Mouse (Mus musculus) monocyte, adult 5-6 weeks (primary cell): Measurements from ENCODE around the gene Ubxn10. TPM values are rescaled to one million over a fixed set of nuclear protein-coding genes. Genes with fewer than 3 reads are reported as not detected.

ENCODE experiments used
- ATAC-seq: fragments of 153-309, 156-312 bp; replicated peaks from 2 replicates; pipeline ENCODE4 v1.8.0; 2017; ENCODE audit warnings: mild to moderate bottlenecking; ENCODE audit not compliant: low TSS enrichment, insufficient number of reproducible peaks, severe bottlenecking, poor library complexity, low FRiP score
- total RNA-seq: library from RNA; stranded (forward); fragments of 200-1000, 200-491, 200-594 nt; gene quantifications from 3 replicates; pipeline ENCODE4 v1.2.3, GENCODE M21; 2017

Ubxn10 gene
- total RNA-seq, 1 experiment from 2014 or later: not detected

- ATAC-seq: no peak
These were observed 28.3 kb downstream of the Ubxn10 start for GRCm38 (mm10) chr4:138708636-138709035.

DNA sequence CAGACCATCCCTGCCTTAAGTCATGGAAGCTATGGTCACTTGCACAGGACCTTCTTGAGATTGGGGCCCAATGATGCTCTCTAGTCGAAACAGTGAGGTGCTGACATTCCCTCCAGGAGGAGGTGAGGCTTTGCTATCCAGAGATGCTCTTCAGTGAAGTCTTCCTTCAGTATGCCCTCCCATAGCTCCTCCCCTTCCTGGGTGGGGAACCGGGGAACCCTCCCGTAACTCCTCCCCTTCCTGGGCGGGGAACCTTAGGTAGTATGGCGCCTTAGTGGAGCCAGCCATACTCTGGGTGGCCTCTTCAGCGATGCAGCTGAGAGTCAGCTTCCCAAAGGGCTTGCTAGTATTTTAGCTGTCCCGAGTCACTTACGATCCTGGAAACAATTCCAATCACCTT, 30.3 kb downstream of the Ubxn10 start:
- ATAC-seq: no peak

- ATAC-seq: no peak
These were observed 32.8 kb downstream of the Ubxn10 start for GRCm38 (mm10) chr4:138704169-138704568.

DNA sequence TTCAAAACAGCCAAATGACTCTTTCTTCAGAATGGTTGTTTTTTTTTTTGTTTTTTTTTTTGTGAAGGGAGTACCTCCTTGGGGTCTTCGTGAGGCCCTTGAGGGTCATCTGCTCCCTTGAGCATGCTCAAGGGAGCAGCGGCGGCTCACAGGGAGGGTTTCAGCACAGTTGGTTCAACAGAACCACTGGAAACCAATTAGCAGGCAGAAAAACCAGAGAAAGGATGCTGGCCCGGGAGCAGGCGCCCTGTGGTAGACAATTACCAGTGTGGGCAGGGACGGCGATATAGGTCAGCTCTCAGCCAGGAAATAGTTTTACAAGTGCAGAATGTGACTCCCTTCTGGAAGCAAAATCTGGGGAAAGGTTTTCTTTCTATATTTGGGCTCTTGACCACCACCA, 33.4 kb downstream of the Ubxn10 start:
- no peak for ATAC-seq

DNA sequence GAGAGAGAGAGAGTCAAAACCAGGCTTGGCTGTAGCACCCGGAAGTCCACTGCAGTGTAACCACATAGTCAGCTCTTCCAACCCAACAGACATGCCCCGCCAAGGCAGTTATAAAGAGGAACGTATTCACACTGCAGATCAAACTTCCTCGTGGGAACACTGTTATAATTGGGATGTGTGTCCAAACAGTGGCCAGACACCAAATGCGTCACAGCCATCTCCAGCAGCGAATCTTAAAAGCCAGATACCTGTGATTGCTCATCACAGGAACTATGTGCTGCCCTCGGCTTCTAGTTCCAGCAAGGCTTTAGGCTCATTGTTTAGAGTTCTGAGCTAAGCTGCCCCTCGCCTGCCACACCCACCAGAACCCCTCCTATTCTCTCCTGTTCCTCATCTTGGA, 34.4 kb downstream of the Ubxn10 start:
- no peak for ATAC-seq

- no peak for ATAC-seq
These were observed 34.9 kb downstream of the Ubxn10 start for GRCm38 (mm10) chr4:138702031-138702430.

DNA sequence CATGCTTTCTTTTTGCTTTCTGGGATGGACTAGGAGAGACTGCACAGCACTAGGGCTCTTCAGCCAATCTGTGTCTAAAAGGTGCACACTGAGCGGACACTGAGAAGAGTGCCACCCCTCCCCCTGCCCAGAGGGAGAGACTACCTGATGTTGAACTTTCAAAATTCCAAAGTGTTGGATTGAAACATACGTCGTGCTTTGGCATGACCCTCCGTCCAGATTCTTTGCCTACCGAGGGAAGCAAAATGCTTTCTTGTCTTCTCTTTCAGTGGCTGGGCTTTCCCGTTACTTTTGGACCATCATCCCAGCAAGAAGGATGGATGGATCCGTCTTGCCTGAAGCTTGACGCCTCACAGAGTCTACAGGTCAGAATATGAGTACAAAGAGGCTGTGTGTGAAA, 35.9 kb downstream of the Ubxn10 start:
- no peak for ATAC-seq

DNA sequence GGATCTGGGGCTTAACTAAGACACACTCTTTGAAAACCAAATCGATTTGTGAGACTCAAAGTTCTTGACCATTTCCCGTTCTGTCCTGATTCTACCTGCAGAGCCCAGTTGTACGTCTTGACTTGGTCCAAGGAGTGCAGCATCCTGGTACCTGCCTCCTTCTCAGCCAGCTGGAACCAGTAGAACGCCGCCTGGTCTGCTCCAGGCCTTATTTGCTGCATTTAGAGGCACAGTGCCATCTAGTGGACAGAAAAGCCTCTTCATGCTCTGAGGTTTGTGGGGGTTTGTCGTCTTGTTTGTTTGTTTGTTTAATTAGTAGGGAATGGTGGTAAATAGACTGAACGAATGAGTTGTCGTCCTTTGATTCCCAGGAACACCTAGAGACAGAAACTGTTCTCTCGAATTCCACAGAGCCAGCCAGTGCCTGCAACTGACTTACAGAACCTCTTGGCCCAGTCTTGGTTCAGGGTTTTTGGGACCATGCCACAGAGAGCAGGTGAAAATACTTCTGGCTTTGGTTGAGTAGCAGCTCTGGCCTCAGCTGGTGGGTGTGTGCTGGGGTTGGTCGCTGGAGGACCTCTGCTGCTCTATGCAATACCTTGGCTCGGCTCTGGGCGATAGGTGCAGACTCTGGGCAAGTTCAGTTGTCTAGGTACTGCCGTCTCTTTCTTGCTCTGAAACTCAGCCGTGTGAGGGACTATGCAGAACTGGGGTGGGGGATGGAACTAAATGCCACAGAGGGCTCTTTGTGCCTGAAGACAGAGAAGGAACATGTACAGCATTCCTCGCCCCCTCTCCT, 36.6 kb downstream of the Ubxn10 start:
- ATAC-seq: no peak

DNA sequence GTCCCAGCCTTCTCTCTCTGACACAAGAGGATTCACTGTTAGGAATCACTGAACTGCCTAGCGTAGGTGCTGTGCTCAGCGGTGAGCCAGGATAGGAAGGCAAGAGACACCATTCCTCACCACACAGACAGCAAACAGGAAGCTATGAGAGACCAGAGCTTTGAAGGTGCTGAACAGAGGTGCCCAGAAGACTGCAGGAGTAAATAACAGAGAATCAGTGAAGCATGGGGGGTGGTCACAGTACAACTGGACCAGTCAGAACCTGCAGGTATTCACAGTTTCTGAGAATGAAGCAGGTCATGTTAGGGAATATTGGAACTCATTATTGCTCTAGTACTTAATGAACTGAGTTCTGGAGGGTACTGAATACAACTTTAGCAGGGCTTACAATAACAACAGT, 38.7 kb downstream of the Ubxn10 start:
- ATAC-seq: no peak

DNA sequence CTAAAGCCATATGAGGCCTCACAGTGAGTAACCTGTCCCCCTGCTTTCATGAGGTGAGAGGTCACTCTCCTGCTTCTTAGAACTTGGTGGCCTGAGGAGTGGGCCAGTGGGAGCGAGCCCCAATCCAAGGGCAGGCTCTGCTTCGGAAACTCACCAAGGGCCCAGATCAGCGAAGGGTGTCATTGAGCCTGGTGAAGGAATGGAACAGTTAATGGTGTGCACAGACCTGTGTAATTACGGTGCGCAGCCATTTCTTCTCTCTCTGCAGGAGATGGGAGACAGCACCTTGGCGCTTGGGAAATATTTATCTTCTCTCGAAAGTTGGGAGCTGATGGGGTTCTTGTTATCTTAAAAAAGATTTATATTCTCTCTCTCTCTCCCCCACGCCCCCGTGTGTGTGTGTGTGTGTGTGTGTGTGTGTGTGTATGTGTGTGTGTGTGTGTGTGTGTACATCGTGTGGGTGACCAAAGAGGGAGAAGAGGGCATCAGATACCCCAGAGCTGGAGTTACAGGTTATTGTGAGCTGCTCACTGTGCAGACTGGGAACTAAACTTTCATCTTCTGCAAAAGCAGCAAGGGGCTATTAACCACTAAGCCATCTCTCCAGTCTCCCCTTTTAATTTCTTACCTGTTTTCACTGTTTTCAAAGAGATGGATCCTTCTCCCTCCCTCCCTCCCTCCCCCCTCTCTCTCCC, 39.7 kb downstream of the Ubxn10 start:
- no peak for ATAC-seq

DNA sequence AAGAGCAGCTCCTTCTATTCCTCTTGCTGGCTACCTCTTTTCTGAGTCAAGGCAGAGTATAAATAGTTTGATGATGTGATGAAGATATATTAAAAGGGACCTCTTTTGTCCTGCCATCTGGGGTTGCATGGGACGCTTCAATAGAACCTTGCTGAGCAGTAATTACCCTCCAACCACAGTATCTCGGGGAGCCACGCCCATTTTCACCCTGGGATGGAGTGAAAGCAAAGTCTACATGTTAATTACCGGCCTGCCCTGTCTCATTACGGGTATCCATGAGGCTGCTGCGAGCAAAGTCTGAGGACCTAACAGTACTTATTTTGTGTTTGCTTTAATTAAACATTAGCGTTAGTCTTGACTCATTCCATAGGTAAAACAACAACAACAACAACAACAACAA, 40.2 kb downstream of the Ubxn10 start:
- no peak for ATAC-seq

DNA sequence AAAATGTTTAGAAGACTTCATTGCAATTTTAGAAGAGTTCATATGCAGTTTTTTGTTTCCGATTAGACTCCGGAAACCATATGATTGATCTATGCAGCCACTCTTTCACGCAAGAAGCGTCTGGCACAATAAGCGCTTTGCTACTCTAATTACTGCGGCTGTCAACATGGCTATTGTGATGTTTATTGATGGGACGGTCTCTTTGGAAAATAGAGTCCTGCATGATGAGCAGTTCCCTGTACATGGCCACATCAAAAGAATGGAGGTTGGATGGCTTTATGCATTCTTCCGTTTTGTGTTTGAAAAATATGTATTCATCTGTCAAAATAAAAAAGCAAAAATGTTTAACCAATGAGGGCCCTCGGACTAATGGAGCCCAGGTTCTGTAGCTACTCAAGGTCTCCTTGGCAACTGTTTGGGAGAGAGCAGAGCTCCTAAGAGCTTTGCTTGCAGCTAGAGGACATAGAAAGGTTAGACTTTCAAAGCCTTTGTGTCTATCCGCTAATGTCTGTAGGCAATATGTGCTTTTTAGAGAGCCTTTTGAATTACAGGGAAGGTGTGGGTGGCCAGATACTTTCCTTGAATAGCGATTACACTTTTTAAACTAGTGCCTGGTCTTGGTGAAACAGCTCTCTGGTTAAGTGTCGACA, 43.8 kb downstream of the Ubxn10 start:
- no peak for ATAC-seq

DNA sequence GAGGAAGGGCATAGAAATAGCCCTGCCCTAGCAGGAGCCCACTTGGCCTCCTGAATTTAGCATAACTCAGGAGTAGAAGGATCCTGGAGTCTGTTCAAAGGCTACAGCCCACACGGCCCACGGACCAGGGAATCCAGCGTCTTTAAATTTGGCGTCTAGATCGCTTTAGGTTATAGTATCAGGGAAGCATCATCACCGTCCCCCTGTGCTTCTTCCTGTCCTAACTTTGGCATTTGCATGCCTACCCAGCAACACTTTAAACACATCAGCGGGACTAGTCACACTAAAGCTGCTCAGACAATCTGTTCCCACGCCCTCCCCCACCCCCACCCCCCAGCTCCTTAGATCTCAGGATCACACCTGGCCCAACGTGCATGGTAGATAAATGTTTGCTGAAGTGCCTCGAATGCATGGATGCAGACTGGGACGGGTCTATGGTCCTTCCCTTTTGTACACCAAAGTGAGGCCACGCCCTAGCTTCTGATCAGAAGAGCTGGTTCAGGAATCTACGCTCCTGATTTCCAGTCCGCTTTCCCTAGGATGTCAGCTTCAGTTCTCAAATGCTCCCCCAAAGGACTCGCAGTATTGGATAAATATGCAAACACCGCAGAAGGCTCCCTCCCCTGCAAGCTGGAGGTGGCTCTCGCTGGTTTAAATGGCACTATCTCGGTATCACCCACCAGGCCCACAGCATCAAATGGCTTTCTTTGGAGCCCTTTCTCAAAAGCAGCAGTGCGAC, 45.4 kb downstream of the Ubxn10 start:
- ATAC-seq: no peak

DNA sequence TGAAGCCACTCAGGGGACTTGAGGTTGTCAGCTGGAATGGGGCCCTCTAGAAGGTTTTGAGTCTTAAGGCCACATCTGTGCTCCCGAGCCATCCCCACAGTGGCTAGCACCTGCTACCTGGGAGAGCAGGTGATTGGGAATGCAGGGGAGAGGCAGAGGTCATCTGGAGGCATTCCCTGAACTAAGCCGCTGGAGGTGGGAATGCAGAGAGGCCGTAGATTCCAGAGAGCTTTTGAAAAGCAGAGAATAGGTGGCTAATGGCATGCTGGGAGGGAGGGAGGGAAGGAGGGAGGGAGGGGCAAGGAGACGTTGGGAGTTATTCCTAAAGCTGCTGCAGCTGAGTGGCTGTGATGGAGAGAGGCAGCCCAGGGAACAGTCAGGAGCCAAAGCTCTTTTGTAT, 46.4 kb downstream of the Ubxn10 start:
- ATAC-seq: no peak

DNA sequence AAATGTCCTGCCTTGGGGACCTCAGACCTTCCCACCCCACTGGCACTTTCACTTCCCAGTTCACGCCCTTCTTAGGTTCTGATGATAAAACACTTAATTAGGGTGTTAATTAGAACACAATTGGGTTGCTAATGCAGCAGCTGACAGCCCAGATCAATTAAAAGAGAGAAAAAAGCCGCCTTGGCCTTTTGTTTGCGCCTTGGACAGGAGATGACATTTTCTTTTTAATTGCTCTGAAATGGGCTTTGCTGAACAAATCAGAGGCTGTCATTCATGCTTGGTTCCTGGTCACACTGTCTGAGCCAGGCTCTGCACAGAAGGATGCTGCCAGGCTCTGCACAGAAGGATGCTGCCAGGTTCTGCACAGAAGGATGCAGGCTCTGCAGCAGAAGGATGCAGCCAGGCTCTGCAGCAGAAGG, 47.9 kb downstream of the Ubxn10 start:
- ATAC-seq: no peak

GRCm38 (mm10) chr4:138685813-138686212, 51.2 kb downstream of the Ubxn10 start:
- no peak for ATAC-seq

DNA sequence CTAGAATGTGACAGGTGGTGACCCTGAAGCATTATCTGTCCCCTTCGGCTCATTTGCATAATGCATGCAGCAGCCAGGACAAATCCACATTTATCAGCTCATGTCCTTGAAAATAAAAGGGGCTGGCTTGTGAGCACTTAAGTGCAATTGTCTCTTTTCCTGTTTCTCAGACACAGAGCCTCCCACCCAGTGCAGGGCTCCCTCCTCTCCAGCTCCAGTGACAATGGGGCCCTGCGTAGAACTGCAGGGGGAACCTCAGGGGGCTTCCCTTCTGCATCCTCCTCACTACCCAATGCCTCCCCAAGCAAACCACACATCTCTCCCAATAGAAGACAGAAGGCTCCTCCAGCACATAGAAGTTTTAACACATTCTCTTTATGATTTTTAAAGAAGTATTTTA, 54.2 kb downstream of the Ubxn10 start:
- no peak for ATAC-seq

DNA sequence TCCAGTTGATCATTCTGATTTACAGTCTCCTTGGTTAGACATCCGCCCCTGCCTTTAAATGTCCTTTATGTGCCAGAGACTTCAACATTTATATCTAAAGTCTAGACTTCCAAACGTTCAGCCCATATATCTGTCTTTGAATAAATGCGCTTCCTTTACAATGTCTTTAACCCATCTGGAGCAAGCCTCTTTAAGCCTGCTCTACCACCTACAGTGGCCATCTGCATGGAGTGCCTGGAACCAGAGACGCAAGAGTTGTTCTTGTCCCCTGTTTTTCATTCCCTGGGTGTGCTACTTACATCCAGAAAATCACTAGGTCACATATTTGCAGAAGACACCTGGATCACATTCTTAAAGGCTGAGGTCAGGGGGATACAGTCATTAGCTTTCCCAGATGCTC, 56.8 kb downstream of the Ubxn10 start:
- no peak for ATAC-seq

DNA sequence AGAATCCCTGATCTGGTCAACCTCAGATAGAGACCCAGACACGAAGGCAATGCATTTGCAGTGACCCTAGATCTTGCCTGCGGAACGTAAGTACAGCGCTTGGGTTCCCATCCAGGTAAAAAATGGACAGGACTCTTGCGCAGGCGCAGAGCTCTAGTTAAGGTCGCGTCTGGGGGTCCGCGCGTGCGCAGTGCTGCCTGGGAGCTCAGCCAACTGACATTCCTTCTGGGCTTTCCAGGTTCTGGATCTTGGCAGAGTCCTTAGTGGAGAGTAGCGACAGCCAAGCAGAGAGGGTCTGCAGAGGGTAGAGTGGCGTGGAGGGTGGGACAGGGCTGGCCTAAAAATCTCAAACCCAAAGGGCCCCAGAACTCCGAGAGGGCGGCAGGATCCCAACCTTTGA, 59.4 kb downstream of the Ubxn10 start:
- ATAC-seq: no peak
